ENCODE assay signal across 22 mouse cellular contexts in the genomic region with DNA sequence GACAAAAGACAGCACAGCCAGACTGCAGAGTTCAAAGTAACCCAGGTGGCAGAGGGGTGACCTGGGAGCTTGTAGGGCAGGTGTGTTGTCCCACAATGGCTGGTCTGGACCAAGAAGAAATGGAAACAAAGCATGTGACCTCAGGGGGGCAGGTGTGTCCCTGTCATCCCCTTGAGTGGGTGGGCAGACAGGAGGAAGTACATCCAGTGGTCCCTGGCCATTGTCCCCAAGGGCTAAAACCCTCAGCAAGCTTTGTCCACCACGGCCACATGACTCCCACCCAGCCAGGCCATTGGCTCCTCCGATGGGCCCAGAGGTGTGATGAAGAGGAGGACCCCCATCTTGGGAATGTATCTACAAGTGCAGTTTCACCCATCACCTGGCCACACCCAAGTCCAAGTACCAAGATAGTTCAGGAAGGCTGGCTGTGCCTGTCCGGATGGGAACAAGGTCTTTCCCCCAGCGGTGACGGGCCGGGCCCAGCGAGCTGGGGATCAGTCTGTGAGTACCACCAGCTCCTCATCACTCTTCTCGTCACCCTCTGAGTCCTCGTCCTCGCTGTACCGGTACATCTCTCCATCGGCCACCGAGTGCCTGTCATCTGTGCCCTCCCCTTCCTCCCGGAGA. TPM values are rescaled to one million over a fixed set of nuclear protein-coding genes. Genes with fewer than 3 reads are reported as not detected.
DNase-seq lines count a peak whose midpoint lies in the region; ATAC-seq and TF ChIP-seq lines count a peak whose summit lies in the region.
"Had no signal": no experiment of that assay in that cellular context is flagged by ENCODE, and none has a peak within 500 bp of the region (broad histone marks: within the 10 kb centered on the region; RNA-seq: fewer than 3 reads in every experiment).

No protein-coding gene starts in this region.

- peaks cover 2% of the 10 kb centered on the region; the same call in 1 of the 2 replicates for H3K36me3 ChIP-seq in liver, adult 2 months (ENCODE audit: control insufficient read depth, insufficient read depth, low read length)
- 0 out of 2 replicates have a peak, but pooled peaks cover 3% of the 10 kb centered on the region for H3K36me3 ChIP-seq in liver, postnatal 0 days (replicated peaks; ENCODE audit: insufficient read depth, low read length)
- H3K36me3 ChIP-seq in hindbrain, embryonic 12.5 days: peaks cover 43% of the 10 kb centered on the region
- peaks cover 30% of the 10 kb centered on the region for H3K36me3 ChIP-seq in midbrain, embryonic 13.5 days

- no peak overlapping the region for H3K9ac ChIP-seq in liver, adult 2 months (ENCODE audit: low read depth, low read length)
- H3K9ac ChIP-seq in liver, postnatal 0 days (replicated peaks): no peak overlapping the region
- H3K9ac ChIP-seq in hindbrain, embryonic 12.5 days: no peak overlapping the region
- H3K9ac ChIP-seq in midbrain, embryonic 13.5 days (replicated peaks): peak overlapping the region; percentile 21; the same call in 1 of the 2 replicates
- H3K9ac ChIP-seq: limb, embryonic 13.5 days; stomach, embryonic 15.5 days had no signal

- H3K4me2 ChIP-seq in liver, postnatal 0 days (ENCODE audit: low read depth, low read length): no peak overlapping the region
- no peak overlapping the region for H3K4me2 ChIP-seq in hindbrain, embryonic 12.5 days (replicated peaks)
- H3K4me2 ChIP-seq in midbrain, embryonic 13.5 days (replicated peaks): no peak overlapping the region
- H3K4me2 ChIP-seq: heart, embryonic 13.5 days; limb, embryonic 13.5 days; stomach, embryonic 15.5 days had no signal

- no peaks in the 10 kb centered on the region for H3K9me3 ChIP-seq in liver, postnatal 0 days (ENCODE audit: low read length)
- H3K9me3 ChIP-seq in hindbrain, embryonic 12.5 days (replicated peaks): no peaks in the 10 kb centered on the region
- H3K9me3 ChIP-seq in midbrain, embryonic 13.5 days: no peaks in the 10 kb centered on the region
- H3K9me3 ChIP-seq: heart, embryonic 13.5 days; limb, embryonic 13.5 days; stomach, embryonic 15.5 days had no signal

- DNase-seq in gastrocnemius, adult 2 months: no peak
- no peak for DNase-seq in gastrocnemius, postnatal 14 days
- DNase-seq in liver, adult 2 months (ENCODE audit: extremely low read depth, low read depth, low spot score): peak; percentile 78
- no peak for DNase-seq in liver, postnatal 0 days
- no peak for DNase-seq in urinary bladder, adult 18-20 months (ENCODE audit: low spot score in 2 of 2)
- DNase-seq: adrenal gland, postnatal 25 days; cerebellum, adult 2 months; cerebellum, postnatal 36 days; heart, adult 18-20 months; thymus, adult 18-20 months had no signal

- TF ChIP-seq EP300 in liver, postnatal 0 days (IDR thresholded peaks at IDR 0.05; ENCODE audit: low read depth): no peak

- TF ChIP-seq CTCF in gastrocnemius, adult 2 months (IDR thresholded peaks at IDR 0.05): no peak
- TF ChIP-seq CTCF in liver, adult 2 months (IDR thresholded peaks at IDR 0.05; ENCODE audit: low read depth, low read length): 0 out of 2 replicates have a peak, but pooled peaks have one; percentile 2
- TF ChIP-seq CTCF in liver, postnatal 0 days (IDR thresholded peaks at IDR 0.05; ENCODE audit: low read depth): no peak

- ATAC-seq in liver, postnatal 0 days: no peak
- no peak for ATAC-seq in hindbrain, embryonic 12.5 days (ENCODE audit: low FRiP score)
- no peak for ATAC-seq in midbrain, embryonic 13.5 days
- no peak for ATAC-seq in cerebellum, adult (ENCODE audit: insufficient number of reproducible peaks, low FRiP score, low TSS enrichment)

- peaks cover 16% of the 10 kb centered on the region for H3K4me1 ChIP-seq in liver, adult 2 months (ENCODE audit: control insufficient read depth, insufficient read depth, low read length)
- H3K4me1 ChIP-seq in liver, postnatal 0 days (ENCODE audit: insufficient read depth): 0 out of 2 replicates have a peak, but pooled peaks cover 4% of the 10 kb centered on the region
- peaks cover 34% of the 10 kb centered on the region for H3K4me1 ChIP-seq in hindbrain, embryonic 12.5 days
- H3K4me1 ChIP-seq in midbrain, embryonic 13.5 days (replicated peaks): peaks cover 29% of the 10 kb centered on the region

- TF ChIP-seq POLR2A in liver, adult 2 months (IDR thresholded peaks at IDR 0.05; ENCODE audit: extremely low read depth, insufficient read depth, low read length): 0 out of 2 replicates have a peak, but pooled peaks have one; percentile 1

- H3K27me3 ChIP-seq in liver, adult 2 months (ENCODE audit: control insufficient read depth, insufficient read depth, low read length): no peaks in the 10 kb centered on the region
- no peaks in the 10 kb centered on the region for H3K27me3 ChIP-seq in liver, postnatal 0 days (ENCODE audit: insufficient read depth, low read length)
- H3K27me3 ChIP-seq in hindbrain, embryonic 12.5 days: no peaks in the 10 kb centered on the region
- no peaks in the 10 kb centered on the region for H3K27me3 ChIP-seq in midbrain, embryonic 13.5 days
- H3K27me3 ChIP-seq: heart, embryonic 13.5 days; limb, embryonic 13.5 days; stomach, embryonic 15.5 days had no signal

- intact Hi-C loops in gastrocnemius, adult 2 months (cut with DNase I): loop anchor here (2.0 to 5.0 kb wide), 2 partner anchors 40 to 334 kb away; no protein-coding TSS in a partner anchor
- intact Hi-C loops in gastrocnemius, postnatal 14 days (cut with DNase I; ENCODE audit: low total_unique reads): loop anchor here (5.0 to 10.0 kb wide), 2 partner anchors 112 to 229 kb away; a partner anchor contains a TSS

- H3K27ac ChIP-seq in gastrocnemius, adult 2 months: peak overlapping the region; percentile 73
- H3K27ac ChIP-seq in liver, adult 2 months (replicated peaks; ENCODE audit: insufficient read depth, low read depth, low read length): no peak overlapping the region
- H3K27ac ChIP-seq in liver, postnatal 0 days (ENCODE audit: low read depth): no peak overlapping the region
- H3K27ac ChIP-seq in hindbrain, embryonic 12.5 days: peak overlapping the region; percentile 76
- peak overlapping the region; percentile 70 for H3K27ac ChIP-seq in midbrain, embryonic 13.5 days
- H3K27ac ChIP-seq: heart, embryonic 13.5 days; limb, embryonic 13.5 days; stomach, embryonic 15.5 days had no signal

- WGBS in liver, adult 2 months: 89% methylated on average over 14 of the region's 14 CpGs
- WGBS in liver, postnatal 0 days (ENCODE audit: insufficient replicate concordance): 85% methylated on average over 14 of the region's 14 CpGs
- WGBS in hindbrain, embryonic 12.5 days: 91% methylated on average over 14 of the region's 14 CpGs
- 96% methylated on average over 14 of the region's 14 CpGs for WGBS in midbrain, embryonic 13.5 days

- no peak overlapping the region for H3K4me3 ChIP-seq in gastrocnemius, adult 2 months
- H3K4me3 ChIP-seq in liver, adult 2 months (ENCODE audit: insufficient read depth, low read depth, low read length): no peak overlapping the region
- H3K4me3 ChIP-seq in liver, postnatal 0 days (ENCODE audit: low read depth, low read length): no peak overlapping the region
- no peak overlapping the region for H3K4me3 ChIP-seq in hindbrain, embryonic 12.5 days
- no peak overlapping the region for H3K4me3 ChIP-seq in midbrain, embryonic 13.5 days (replicated peaks)
- H3K4me3 ChIP-seq: heart, embryonic 13.5 days; limb, embryonic 13.5 days; stomach, embryonic 15.5 days had no signal

- H3K79me2 ChIP-seq in liver, adult 2 months (ENCODE audit: control insufficient read depth, insufficient read depth, low read length): no peaks in the 10 kb centered on the region

RNA-seq across cellular contexts. Expression of a gene that starts 19.9 kb away (rescaled TPM):
- under 1 TPM; 0.10 to 0.20 TPM for total RNA-seq in gastrocnemius, adult 2 months (2021)
- under 1 TPM; 0.13 to 0.23 TPM for total RNA-seq in gastrocnemius, postnatal 14 days (2021)
- 361 and 389 TPM in 2 replicates for total RNA-seq in liver, adult 2 months (2014; rRNA removed)
- 249 and 278 TPM in 2 replicates for polyA plus RNA-seq in liver, adult 2 months (2012; rRNA removed)
- polyA plus RNA-seq in liver, postnatal 0 days (2015; fragmentation: Nextera tagmentation; extraction: Ambion mirVana): 39.5 and 39.6 TPM in 2 replicates
- 5.2 and 5.6 TPM in 2 replicates for polyA plus RNA-seq in hindbrain, embryonic 12.5 days (2016; fragmentation: Nextera tagmentation; extraction: Ambion mirVana)
- 7.3 and 7.6 TPM in 2 replicates for polyA plus RNA-seq in midbrain, embryonic 13.5 days (2015; fragmentation: Nextera tagmentation; extraction: Ambion mirVana)
- total RNA-seq: megakaryocyte progenitor cell, adult 5-6 weeks had no signal

RNA-seq across cellular contexts. Expression of a gene that starts 33.0 kb away (rescaled TPM):
- total RNA-seq in gastrocnemius, adult 2 months (2021): under 1 TPM in 1 of 2 experiments, not detected in 1; 0.15 TPM
- not detected for total RNA-seq in gastrocnemius, postnatal 14 days (2021)
- total RNA-seq in liver, adult 2 months (2014; rRNA removed): not detected in 2 replicates
- polyA plus RNA-seq in liver, adult 2 months (2012; rRNA removed): 0.18 and 7.6 TPM in 2 replicates
- polyA plus RNA-seq in liver, postnatal 0 days (2015; fragmentation: Nextera tagmentation; extraction: Ambion mirVana): 0.64 and 0.88 TPM in 2 replicates
- polyA plus RNA-seq in hindbrain, embryonic 12.5 days (2016; fragmentation: Nextera tagmentation; extraction: Ambion mirVana): 0.99 and 1.9 TPM in 2 replicates
- not detected in 2 replicates for polyA plus RNA-seq in midbrain, embryonic 13.5 days (2015; fragmentation: Nextera tagmentation; extraction: Ambion mirVana)
- total RNA-seq: gastrocnemius, adult 8-10 months; heart, adult 18-20 months; layer of hippocampus, postnatal 25 days; left cerebral cortex, postnatal 10 days; megakaryocyte progenitor cell, adult 5-6 weeks had no signal
- polyA plus RNA-seq: embryonic facial prominence, embryonic 11.5 days had no signal

RNA-seq across cellular contexts. Expression of a gene that starts 40.9 kb away (rescaled TPM):
- 10 to 100 TPM in 1 of 2 experiments, 1 to 10 TPM in 1; 8.9 to 12.4 TPM for total RNA-seq in gastrocnemius, adult 2 months (2021)
- 10 to 100 TPM in 1 of 2 experiments, 1 to 10 TPM in 1; 9.7 to 10.9 TPM for total RNA-seq in gastrocnemius, postnatal 14 days (2021)
- 2.0 and 2.2 TPM in 2 replicates for total RNA-seq in liver, adult 2 months (2014; rRNA removed)
- polyA plus RNA-seq in liver, adult 2 months (2012; rRNA removed): 5.6 and 10.2 TPM in 2 replicates
- polyA plus RNA-seq in liver, postnatal 0 days (2015; fragmentation: Nextera tagmentation; extraction: Ambion mirVana): 1.3 and 1.9 TPM in 2 replicates
- polyA plus RNA-seq in hindbrain, embryonic 12.5 days (2016; fragmentation: Nextera tagmentation; extraction: Ambion mirVana): 17.5 and 19.2 TPM in 2 replicates
- polyA plus RNA-seq in midbrain, embryonic 13.5 days (2015; fragmentation: Nextera tagmentation; extraction: Ambion mirVana): 12.5 and 13.9 TPM in 2 replicates
- total RNA-seq: MEL had no signal

Comparison
In these comparisons a context has a peak if more than half of its experiments do, and no peak if none do; other contexts are left out.
1. H3K27ac ChIP-seq: peak in gastrocnemius, adult 2 months (single experiment), hindbrain, embryonic 12.5 days (single experiment) and midbrain, embryonic 13.5 days (single experiment); none in liver, adult 2 months (single experiment) and liver, postnatal 0 days (single experiment).